30 mouse cellular contexts compared by ENCODE assay signal in genomic region chrX:129098348-129098747, GRCm38 (mm10).
DNase-seq lines count a peak whose midpoint lies in the region; ATAC-seq lines count a peak whose summit lies in the region.
"Had no signal": no experiment of that assay in that cellular context is flagged by ENCODE, and none has a peak within 500 bp of the region (broad histone marks: within the 10 kb centered on the region; RNA-seq: fewer than 3 reads in every experiment).

No protein-coding gene starts in this region.

- H3K27me3 ChIP-seq in midbrain, embryonic 12.5 days: no peaks in the 10 kb centered on the region
- no peaks in the 10 kb centered on the region for H3K27me3 ChIP-seq in midbrain, embryonic 16.5 days (ENCODE audit: control insufficient read depth, insufficient read depth, low read depth, low read length)
- H3K27me3 ChIP-seq in forebrain, embryonic 16.5 days (replicated peaks; ENCODE audit: control insufficient read depth, insufficient read depth, low read length): no peaks in the 10 kb centered on the region
- H3K27me3 ChIP-seq: embryonic facial prominence, embryonic 13.5 days; intestine, embryonic 15.5 days; limb, embryonic 12.5 days; liver, embryonic 15.5 days; neural tube, embryonic 13.5 days had no signal

- H3K4me2 ChIP-seq in midbrain, embryonic 12.5 days (replicated peaks): no peak overlapping the region
- H3K4me2 ChIP-seq in midbrain, embryonic 16.5 days (ENCODE audit: low read length): no peak overlapping the region
- H3K4me2 ChIP-seq in forebrain, embryonic 16.5 days (ENCODE audit: low read length): no peak overlapping the region
- H3K4me2 ChIP-seq: embryonic facial prominence, embryonic 13.5 days; intestine, embryonic 15.5 days; limb, embryonic 12.5 days; liver, embryonic 15.5 days; lung, embryonic 14.5 days; neural tube, embryonic 13.5 days had no signal

- H3K4me3 ChIP-seq in midbrain, embryonic 12.5 days: no peak overlapping the region
- H3K4me3 ChIP-seq in midbrain, embryonic 16.5 days (ENCODE audit: low read depth, low read length): no peak overlapping the region
- no peak overlapping the region for H3K4me3 ChIP-seq in forebrain, embryonic 16.5 days (replicated peaks; ENCODE audit: low read length)
- H3K4me3 ChIP-seq: embryonic facial prominence, embryonic 13.5 days; hindbrain, embryonic 10.5 days; intestine, embryonic 15.5 days; layer of hippocampus, adult 2 months; left cerebral cortex, adult 2 months; limb, embryonic 12.5 days; liver, embryonic 15.5 days; neural tube, embryonic 13.5 days had no signal

- peak; percentile 31 for DNase-seq in Muller cell, postnatal 12 days (ENCODE audit: inconsistent ontology term)
- DNase-seq in brain, embryonic 18.5 days (ENCODE audit: low read depth, low spot score): peak; percentile 8
- no peak for DNase-seq in ovary, postnatal 10 days (ENCODE audit: low spot score)
- DNase-seq in gastrocnemius, adult 18-20 months (ENCODE audit: low spot score): no peak
- DNase-seq: adrenal gland, adult 2 months; cerebellum, adult 11 months; cerebellum, adult 9-10 months; gastrocnemius, postnatal 14 days; heart, postnatal 14 days; kidney, adult 2 months; kidney, postnatal 36 days; lung, embryonic 14.5 days; lung, postnatal 14 days; right cerebral cortex, adult 18-20 months; spleen, adult 18-20 months; thymus, postnatal 14 days had no signal

- 61% methylated on average over 2 of the region's 2 CpGs for WGBS in midbrain, embryonic 12.5 days
- WGBS in midbrain, embryonic 16.5 days: 41% methylated on average over 2 of the region's 2 CpGs
- WGBS in forebrain, embryonic 16.5 days: 18% methylated on average over 2 of the region's 2 CpGs

- ATAC-seq in midbrain, embryonic 12.5 days (ENCODE audit: low FRiP score, low read depth): 0 out of 2 replicates have a peak, but pooled peaks have one; percentile 16
- ATAC-seq in midbrain, embryonic 16.5 days: no peak
- ATAC-seq in forebrain, embryonic 16.5 days: peak; percentile 81
- ATAC-seq: activated CD4-positive, CD25-positive, alpha-beta regulatory T cell, adult 4 months; CD4-positive, CD25-positive, alpha-beta regulatory T cell, adult 4 months; hindbrain, embryonic 16.5 days; intestine, embryonic 15.5 days had no signal

- H3K9me3 ChIP-seq in midbrain, embryonic 12.5 days: no peaks in the 10 kb centered on the region
- H3K9me3 ChIP-seq in midbrain, embryonic 16.5 days (replicated peaks; ENCODE audit: control insufficient read depth, low read length, poor library complexity, severe bottlenecking): no peaks in the 10 kb centered on the region
- peaks cover 2% of the 10 kb centered on the region; the same call in 1 of the 2 replicates for H3K9me3 ChIP-seq in forebrain, embryonic 16.5 days (ENCODE audit: control insufficient read depth, low read length)
- H3K9me3 ChIP-seq: embryonic facial prominence, embryonic 13.5 days; hindbrain, embryonic 10.5 days; intestine, embryonic 15.5 days; limb, embryonic 12.5 days; liver, embryonic 15.5 days; neural tube, embryonic 13.5 days had no signal

- H3K36me3 ChIP-seq in midbrain, embryonic 12.5 days: no peaks in the 10 kb centered on the region
- no peaks in the 10 kb centered on the region for H3K36me3 ChIP-seq in midbrain, embryonic 16.5 days (ENCODE audit: control insufficient read depth, insufficient read depth, low read length)
- no peaks in the 10 kb centered on the region for H3K36me3 ChIP-seq in forebrain, embryonic 16.5 days (ENCODE audit: control insufficient read depth, insufficient read depth)
- H3K36me3 ChIP-seq: embryonic facial prominence, embryonic 13.5 days; hindbrain, embryonic 10.5 days; intestine, embryonic 15.5 days; limb, embryonic 12.5 days; liver, embryonic 15.5 days; neural tube, embryonic 13.5 days had no signal

- H3K4me1 ChIP-seq in midbrain, embryonic 12.5 days: no peaks in the 10 kb centered on the region
- no peaks in the 10 kb centered on the region for H3K4me1 ChIP-seq in midbrain, embryonic 16.5 days (ENCODE audit: control insufficient read depth, insufficient read depth, low read length)
- no peaks in the 10 kb centered on the region for H3K4me1 ChIP-seq in forebrain, embryonic 16.5 days (replicated peaks; ENCODE audit: control insufficient read depth, insufficient read depth, low read length)
- H3K4me1 ChIP-seq: embryonic facial prominence, embryonic 13.5 days; hindbrain, embryonic 10.5 days; intestine, embryonic 15.5 days; limb, embryonic 12.5 days; liver, embryonic 15.5 days; neural tube, embryonic 13.5 days had no signal

- H3K9ac ChIP-seq in midbrain, embryonic 12.5 days (replicated peaks): no peak overlapping the region
- H3K9ac ChIP-seq in midbrain, embryonic 16.5 days (ENCODE audit: low read depth, low read length): no peak overlapping the region
- no peak overlapping the region for H3K9ac ChIP-seq in forebrain, embryonic 16.5 days (replicated peaks; ENCODE audit: low read depth, low read length)
- H3K9ac ChIP-seq: embryonic facial prominence, embryonic 13.5 days; intestine, embryonic 15.5 days; limb, embryonic 12.5 days; liver, embryonic 15.5 days; lung, embryonic 14.5 days; neural tube, embryonic 13.5 days had no signal

- no peak overlapping the region for H3K27ac ChIP-seq in midbrain, embryonic 12.5 days (replicated peaks)
- H3K27ac ChIP-seq in midbrain, embryonic 16.5 days (ENCODE audit: low read length): no peak overlapping the region
- no peak overlapping the region for H3K27ac ChIP-seq in forebrain, embryonic 16.5 days (ENCODE audit: low read length)
- H3K27ac ChIP-seq: embryonic facial prominence, embryonic 13.5 days; hindbrain, embryonic 10.5 days; intestine, embryonic 15.5 days; layer of hippocampus, adult 2 months; left cerebral cortex, adult 2 months; limb, embryonic 12.5 days; liver, embryonic 15.5 days; neural tube, embryonic 13.5 days had no signal

Comparison
In these comparisons a context has a peak if more than half of its experiments do, and no peak if none do; other contexts are left out.
1. DNase-seq: peak in Muller cell, postnatal 12 days (single experiment) and brain, embryonic 18.5 days (single experiment); none in ovary, postnatal 10 days (single experiment) and gastrocnemius, adult 18-20 months (single experiment).